Mouse (Mus musculus) ovary, postnatal 36 days (tissue): Measurements from ENCODE around the gene Fam69b.

Experiments
- DNase-seq: peaks from one replicate; pipeline ENCODE4 v3.0.0; 2022; ENCODE audit warnings: low spot score, mixed read lengths

Fam69b gene

GRCm38 (mm10) chr2:26661768-26662508 is 33.7 kb downstream of the Fam69b start:
- DNase-seq, result no peak

GRCm38 (mm10) chr2:26662509-26662882 is 34.2 kb downstream of the Fam69b start:
- DNase-seq, result no peak

- DNase-seq, result no peak
These were observed 34.9 kb downstream of the Fam69b start for GRCm38 (mm10) chr2:26663112-26663511.

- peak; percentile 36 for DNase-seq
These were observed 35.3 kb downstream of the Fam69b start for GRCm38 (mm10) chr2:26663551-26663950.

- no peak for DNase-seq
These were observed 40.5 kb downstream of the Fam69b start for GRCm38 (mm10) chr2:26668746-26669145.

DNA sequence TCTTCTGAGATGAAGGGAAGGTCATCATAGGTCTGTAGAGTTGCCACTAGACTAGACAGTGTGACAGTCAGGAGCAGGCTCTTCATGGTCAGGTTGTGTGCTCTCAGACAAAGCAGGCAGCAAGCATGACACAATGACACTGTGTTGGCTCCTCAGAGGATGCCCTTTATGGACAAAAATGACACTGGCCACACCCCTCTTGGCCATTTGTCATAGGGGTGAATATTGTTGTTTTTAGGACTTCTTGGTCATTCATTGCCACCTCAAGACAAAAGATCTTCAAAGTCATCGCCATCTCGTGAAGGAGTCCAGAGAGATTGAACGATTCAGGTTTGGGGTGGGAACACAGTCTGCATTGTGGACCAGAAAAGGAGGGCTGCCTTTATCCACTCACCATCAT is 42.9 kb downstream of the Fam69b start, which contains the start of gene Lcn4:
Gene Lcn4 (minus strand): TSS at position 101 of the 400 bp plus-strand sequence.
- DNase-seq, result no peak
